Mouse (Mus musculus): ENCODE measurements at regions not wholly inside any gene's neighbourhood (a gene's known extent, or its start where the extent isn't known, plus 50 kb on each side); places are given as distances from the start of the nearest gene placed in this dataset.

GRCm38 (mm10) chr2:179000448-179001081, 441.7 kb upstream of the Cdh4 start:
- DNase-seq (ENCODE audit: low spot score): no peak

- no peak for DNase-seq (ENCODE audit: low spot score)
Measured at GRCm38 (mm10) chr2:179007766-179008165, 434.5 kb upstream of the Cdh4 start.

- no peak for DNase-seq (ENCODE audit: low spot score)
Measured at GRCm38 (mm10) chr2:179013891-179014593, 428.2 kb upstream of the Cdh4 start.

- no peak for DNase-seq (ENCODE audit: low spot score)
Measured at GRCm38 (mm10) chr2:179022675-179023194, 419.5 kb upstream of the Cdh4 start.

GRCm38 (mm10) chr2:179024225-179024624, 418.0 kb upstream of the Cdh4 start:
- DNase-seq (ENCODE audit: low spot score): no peak

- DNase-seq (ENCODE audit: low spot score): no peak
Measured at GRCm38 (mm10) chr2:179033171-179033570, 409.1 kb upstream of the Cdh4 start.

- DNase-seq (ENCODE audit: low spot score): no peak
Measured at GRCm38 (mm10) chr2:179035446-179035845, 406.8 kb upstream of the Cdh4 start.

- DNase-seq (ENCODE audit: low spot score): no peak
Measured at GRCm38 (mm10) chr2:179039697-179040096, 402.5 kb upstream of the Cdh4 start.

GRCm38 (mm10) chr2:179043671-179044070, 398.6 kb upstream of the Cdh4 start:
- DNase-seq (ENCODE audit: low spot score): no peak

- peak; percentile 16 for DNase-seq (ENCODE audit: low spot score)
Measured at GRCm38 (mm10) chr2:179045361-179045760, 396.9 kb upstream of the Cdh4 start.

- no peak for DNase-seq (ENCODE audit: low spot score)
Measured at GRCm38 (mm10) chr2:179054441-179054840, 387.8 kb upstream of the Cdh4 start.

GRCm38 (mm10) chr2:179064616-179065015, 377.6 kb upstream of the Cdh4 start:
- DNase-seq (ENCODE audit: low spot score): no peak

GRCm38 (mm10) chr2:179069520-179069919, 372.7 kb upstream of the Cdh4 start:
- DNase-seq (ENCODE audit: low spot score): no peak

- peak; percentile 72 for DNase-seq (ENCODE audit: low spot score)
Measured at GRCm38 (mm10) chr2:179070346-179070745, 371.9 kb upstream of the Cdh4 start.

- no peak for DNase-seq (ENCODE audit: low spot score)
Measured at GRCm38 (mm10) chr2:179080462-179081274, 361.6 kb upstream of the Cdh4 start.

GRCm38 (mm10) chr2:179086915-179087314, 355.3 kb upstream of the Cdh4 start:
- no peak for DNase-seq (ENCODE audit: low spot score)

GRCm38 (mm10) chr2:179091480-179091879, 350.8 kb upstream of the Cdh4 start:
- no peak for DNase-seq (ENCODE audit: low spot score)

- peak; percentile 38 for DNase-seq (ENCODE audit: low spot score)
Measured at GRCm38 (mm10) chr2:179093996-179094395, 348.2 kb upstream of the Cdh4 start.

GRCm38 (mm10) chr2:179095981-179096380, 346.2 kb upstream of the Cdh4 start:
- DNase-seq (ENCODE audit: low spot score): no peak

- DNase-seq (ENCODE audit: low spot score): no peak
Measured at GRCm38 (mm10) chr2:179096861-179097260, 345.4 kb upstream of the Cdh4 start.

GRCm38 (mm10) chr2:179099783-179100182, 342.4 kb upstream of the Cdh4 start:
- DNase-seq (ENCODE audit: low spot score): no peak

- no peak for DNase-seq (ENCODE audit: low spot score)
Measured at GRCm38 (mm10) chr2:179103114-179103513, 339.1 kb upstream of the Cdh4 start.

GRCm38 (mm10) chr2:179112951-179113350, 329.3 kb upstream of the Cdh4 start:
- DNase-seq (ENCODE audit: low spot score): no peak
